Mouse (Mus musculus) right cerebral cortex, postnatal 25 days (tissue): ENCODE measurements around the gene Plxnb1.

Experiments
- DNase-seq: peaks from one replicate; pipeline ENCODE4 v3.0.0; 2022

Plxnb1 gene

DNA sequence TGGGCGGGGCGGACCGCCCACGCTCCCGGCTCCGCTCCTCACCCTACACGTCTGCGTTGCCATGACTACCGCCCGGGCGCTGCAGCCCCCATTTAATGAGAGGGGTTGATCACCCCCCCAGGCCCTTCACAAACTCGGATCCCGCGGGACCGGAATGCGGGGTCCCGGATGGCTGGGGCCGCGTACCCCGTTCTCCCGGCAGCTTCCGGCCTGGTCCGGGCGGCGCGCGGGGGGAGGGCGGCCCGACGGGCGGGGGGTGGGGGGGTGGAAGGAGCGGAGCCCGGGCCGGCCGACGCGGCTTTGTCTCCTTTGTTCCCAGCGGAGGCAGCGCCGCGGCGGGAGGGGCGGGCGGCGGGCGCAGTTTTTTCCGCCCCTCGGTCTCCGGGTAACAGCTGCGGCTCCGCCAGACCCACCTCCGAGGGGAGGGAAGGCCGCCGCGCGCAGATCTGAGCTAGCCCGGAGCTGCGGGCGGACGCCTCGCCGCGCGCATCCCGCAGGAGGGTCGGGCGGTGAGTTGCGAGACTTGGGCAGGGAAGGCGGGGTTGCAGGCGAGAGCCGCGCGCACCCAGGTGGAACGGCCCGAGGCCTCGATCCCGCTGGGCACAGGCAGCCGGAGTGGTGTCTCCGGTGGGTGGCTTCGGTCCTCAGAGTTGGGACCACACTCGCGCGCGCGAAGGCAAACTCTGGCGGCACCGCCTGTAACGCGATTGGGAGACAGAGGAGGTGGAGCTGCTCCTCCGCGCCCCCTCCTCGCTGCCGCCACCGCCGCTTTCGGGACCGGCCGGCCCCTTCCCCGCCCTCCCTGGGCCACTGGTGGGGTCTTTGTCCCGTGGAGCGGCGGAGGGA, at the start of gene Plxnb1:
Plxnb1 (plus strand) TSS at position 253 of the 846 bp plus-strand sequence.
- peak; percentile 79 for DNase-seq

- DNase-seq = no peak
Measured at GRCm38 (mm10) chr9:109046306-109046705, 48.9 kb upstream of the Plxnb1 start.

DNA sequence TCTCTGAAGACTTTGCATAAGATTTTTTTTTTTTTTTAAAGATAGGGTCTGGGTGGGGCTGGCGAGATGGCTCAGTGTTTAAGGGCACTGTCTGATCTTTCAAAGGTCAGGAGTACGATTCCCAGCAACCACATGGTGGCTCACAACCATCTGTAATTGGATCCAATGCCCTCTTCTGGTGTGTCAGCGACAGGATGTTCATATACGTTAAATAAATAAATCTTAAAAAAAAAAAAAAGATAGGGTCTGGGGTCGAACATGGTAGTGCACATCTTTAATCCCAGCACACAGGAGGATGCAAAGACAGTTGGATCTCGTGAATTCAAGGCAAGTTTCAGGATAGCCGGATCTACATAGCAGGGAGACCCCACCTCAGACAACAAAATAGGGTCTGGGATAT, 45.9 kb upstream of the Plxnb1 start:
- DNase-seq = no peak

- DNase-seq = no peak
Measured at GRCm38 (mm10) chr9:109049996-109050673, 45.1 kb upstream of the Plxnb1 start.

- DNase-seq = no peak
Measured at GRCm38 (mm10) chr9:109050674-109050997, 44.6 kb upstream of the Plxnb1 start.

- no peak for DNase-seq
Measured at GRCm38 (mm10) chr9:109051011-109051501, 44.1 kb upstream of the Plxnb1 start.

GRCm38 (mm10) chr9:109051651-109052489, 43.3 kb upstream of the Plxnb1 start:
- no peak for DNase-seq

DNA sequence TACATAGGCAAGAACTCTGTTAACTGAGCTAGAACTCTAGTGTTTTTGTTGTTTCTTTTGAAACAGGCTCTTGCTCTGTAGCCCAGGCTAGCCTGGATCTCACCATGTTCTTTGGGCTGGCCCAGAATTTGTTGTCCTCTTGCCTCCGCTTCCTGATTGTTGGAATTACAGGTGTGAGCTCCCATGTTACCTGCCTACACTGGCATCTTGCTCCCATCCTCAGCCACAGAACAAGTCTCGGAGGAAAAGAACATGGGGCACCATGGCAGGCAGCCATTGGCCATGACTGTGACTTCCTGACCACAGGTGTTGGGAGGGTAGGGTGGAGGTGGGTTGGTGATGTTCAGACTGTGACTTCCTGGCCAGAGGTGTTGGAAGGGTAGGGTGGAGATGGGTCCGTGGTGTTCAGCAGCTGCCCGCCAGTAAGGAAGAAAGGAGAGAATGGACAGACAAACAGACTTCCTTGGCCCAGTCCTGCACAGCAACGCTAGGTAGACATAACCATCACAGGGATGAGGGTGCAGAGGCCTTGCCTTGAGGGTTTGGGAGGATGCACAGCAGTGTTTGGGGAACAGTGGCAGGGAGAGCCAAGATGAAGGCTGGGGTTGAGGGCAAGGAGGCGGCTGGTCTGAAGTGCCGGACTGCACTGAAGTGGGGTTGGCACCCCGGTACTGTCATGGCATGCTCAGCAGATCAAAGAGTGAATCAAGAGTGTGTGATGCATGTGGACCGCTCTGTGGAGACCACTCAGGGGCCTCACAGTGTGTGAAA, 42.5 kb upstream of the Plxnb1 start:
- DNase-seq = no peak

DNA sequence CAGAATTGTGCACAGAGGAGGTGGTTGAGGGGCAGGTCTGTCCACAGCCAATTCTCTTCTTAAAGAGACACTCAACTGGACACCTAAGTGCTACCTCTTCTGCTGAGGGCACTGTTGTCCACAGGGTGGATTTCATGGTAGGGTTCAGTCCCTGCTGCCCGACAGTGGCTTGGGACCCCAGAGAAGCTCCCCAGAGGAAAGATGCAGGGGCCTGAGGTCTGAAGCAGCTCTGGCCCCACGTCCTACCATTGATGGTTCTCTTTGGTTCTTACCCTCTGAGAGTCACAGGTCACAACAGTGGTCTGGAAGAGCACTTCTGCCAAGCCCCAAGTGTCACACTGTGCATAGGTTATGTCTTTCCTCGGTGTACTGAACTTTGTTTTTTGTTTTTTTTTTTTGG, 41.8 kb upstream of the Plxnb1 start:
- DNase-seq = no peak

GRCm38 (mm10) chr9:109053851-109054250, 41.3 kb upstream of the Plxnb1 start:
- no peak for DNase-seq

- peak; percentile 78 for DNase-seq
Measured at GRCm38 (mm10) chr9:109054712-109055111, 40.5 kb upstream of the Plxnb1 start.

DNA sequence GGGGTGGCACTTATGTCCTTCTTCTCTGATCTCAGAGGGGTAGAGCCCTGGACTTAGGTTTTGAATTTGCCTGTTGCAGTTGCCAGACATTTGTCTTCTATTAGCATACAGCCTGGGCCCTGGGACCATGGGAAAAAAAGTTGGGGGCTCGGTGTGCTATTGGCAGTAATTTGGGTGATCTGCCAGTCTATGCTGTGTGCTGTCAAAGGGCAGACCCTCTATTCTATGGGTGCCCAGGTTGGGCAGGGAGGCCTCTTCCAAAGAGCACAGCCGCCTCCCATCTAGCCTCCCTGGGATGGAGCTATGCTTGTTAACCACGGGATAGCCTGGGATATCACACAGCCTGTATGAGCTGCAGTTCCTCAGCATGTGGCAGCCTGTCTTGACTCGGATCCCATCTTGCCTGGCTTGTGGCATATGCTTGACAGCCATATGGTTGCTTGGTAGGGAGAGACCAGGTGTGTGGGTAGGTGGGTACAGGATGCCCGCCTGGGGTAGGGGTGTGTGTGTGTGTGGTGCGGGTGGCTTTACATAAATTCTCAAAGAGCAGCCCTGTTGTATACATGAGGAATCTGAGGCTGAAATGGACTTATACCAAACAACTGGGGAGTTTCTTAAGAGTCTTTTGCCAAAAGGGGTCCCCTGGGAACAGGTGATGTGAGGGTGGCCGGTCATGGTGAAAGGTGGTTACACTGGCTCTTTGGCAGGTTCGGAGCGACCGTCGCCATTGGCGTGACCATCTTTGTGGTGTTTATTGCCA, 39.7 kb upstream of the Plxnb1 start:
- DNase-seq = no peak

DNA sequence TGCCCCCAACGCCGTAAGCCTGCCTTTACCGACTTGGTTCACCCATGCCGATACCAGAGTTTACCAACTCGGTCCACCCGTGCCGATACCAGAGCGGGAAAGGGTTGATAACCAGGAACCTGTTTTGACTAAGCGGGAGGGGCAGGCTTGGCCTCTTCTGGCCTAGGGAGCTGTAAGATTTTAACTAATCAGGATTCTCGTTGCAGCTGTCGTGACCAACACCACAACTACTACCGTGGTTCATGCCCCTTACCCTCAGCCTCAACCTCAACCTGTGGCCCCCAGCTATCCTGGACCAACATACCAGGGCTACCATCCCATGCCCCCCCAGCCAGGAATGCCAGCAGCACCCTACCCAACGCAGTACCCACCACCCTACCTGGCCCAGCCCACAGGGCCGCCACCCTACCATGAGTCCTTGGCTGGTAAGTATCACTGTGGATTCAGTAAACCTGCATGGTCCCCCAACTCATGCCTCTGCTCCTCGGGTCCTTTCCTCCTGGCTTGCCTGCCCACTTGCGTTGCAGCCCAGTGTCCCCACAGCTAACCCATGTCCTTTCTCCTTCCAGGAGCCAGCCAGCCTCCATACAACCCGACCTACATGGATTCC, 39.0 kb upstream of the Plxnb1 start:
- no peak for DNase-seq

GRCm38 (mm10) chr9:109056916-109057315, 38.3 kb upstream of the Plxnb1 start:
- DNase-seq = no peak

DNA sequence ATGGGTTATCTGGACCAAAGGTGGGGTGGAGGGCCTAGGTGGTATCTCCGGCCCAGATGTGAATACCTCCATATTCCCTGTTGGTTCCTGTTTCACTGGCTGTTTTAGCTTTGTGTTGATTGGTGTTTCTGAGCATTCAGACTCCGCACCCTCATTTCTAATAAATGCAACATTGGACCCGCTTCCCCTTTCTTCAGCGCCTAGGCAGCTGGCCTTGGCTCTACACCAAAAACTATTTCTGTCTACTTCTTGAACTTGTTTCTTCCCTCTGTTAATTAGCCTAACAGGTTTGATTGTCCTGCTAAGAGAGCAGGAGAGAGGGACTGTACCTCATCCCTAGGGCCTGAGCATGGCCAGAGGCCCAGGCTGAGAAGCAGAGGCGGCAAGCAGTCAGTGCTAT, 37.6 kb upstream of the Plxnb1 start:
- DNase-seq = no peak

DNA sequence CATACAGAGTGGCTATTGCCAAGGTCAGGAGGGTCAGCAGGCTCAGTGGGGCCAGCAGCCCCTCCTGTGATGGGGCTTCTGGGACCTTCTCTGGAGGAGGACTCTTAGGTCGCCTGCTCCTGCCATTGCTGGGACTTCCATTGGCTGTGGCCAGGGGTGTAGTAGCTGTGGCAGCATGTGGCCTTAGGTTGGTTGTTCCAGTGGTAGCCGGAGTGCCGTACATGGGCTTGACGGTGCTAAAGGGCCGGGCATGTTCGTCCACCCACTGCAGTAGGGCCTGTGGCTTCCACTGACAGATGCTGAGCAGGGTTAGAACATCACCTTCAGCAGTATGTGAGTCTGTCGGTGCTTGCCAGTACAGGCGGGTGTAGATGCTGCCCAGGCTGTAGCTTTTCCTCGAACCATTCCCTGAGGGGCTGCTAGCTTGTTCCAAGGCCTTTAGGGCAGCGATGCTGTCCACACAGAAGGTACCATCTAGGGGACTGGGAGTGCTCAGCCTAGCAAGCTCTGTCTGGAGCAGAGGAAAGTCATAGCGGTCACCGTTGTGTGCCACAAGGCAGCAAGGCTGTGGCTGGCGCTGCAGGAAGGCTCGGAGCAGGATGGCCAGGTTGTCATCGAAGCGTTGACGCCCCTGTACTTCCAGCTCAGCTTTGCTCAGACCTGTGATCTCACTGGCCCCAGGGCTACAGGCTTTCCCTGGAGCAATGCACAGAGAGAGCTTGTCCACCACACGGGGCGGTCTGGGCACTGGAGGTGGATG, 37.0 kb upstream of the Plxnb1 start:
- no peak for DNase-seq

- peak; percentile 86 for DNase-seq
Measured at GRCm38 (mm10) chr9:109059136-109059903, 35.9 kb upstream of the Plxnb1 start, which contains the start of gene Trex1. Gene Trex1, minus strand, starts transcription at chr9:109059734.

DNA sequence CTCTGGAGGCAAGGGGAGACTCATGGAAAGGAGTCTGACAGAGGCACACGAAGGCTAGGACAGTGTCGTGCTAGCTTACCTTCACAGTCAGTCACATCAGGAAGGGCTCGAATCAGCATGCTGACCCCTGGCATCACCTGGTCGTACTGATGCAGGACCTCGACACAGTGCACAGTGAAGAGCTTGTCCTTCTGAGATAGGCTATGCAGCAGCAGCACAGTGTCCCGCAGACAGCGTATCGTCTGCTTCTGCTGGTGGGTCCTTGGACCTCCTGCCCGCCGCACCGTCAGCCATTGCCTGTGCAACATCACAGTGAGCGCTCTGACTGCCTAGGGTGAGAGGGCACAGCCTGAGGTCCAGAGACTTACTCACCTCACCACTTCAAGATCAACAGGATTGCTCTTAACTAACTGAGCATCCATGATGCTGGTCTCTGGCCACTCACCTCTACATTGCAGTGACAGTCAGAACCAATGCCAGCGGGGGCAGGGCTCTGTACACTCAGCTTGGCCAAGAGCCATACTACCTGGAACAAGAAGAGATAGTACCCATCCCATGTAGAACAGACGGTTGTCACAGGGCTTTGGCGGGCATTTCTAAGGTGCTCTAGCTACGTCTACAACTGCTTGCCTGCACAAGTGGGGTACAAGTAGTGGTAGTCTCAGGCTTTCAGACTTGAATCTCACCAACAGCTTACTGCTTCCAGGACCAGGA, 34.8 kb upstream of the Plxnb1 start:
- DNase-seq = no peak

DNA sequence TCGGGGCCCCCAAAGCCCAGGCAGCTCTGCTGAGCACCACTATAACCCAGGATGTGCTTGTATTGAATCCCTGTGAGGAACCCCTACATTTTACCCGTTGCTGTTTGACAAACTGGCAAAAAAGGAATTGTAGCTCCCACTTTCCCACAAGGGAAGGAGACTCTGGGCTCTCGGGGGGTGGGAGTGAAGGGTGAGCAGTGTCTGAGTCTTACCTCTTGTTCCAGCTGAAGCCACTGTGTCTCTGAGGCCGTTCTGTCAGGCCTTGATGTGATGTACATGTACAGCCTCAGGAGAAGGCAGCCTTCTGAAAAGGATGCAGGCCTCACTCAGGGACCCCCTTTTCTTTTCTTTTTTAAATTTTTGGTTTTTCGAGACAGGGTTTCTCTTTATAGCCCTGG, 34.3 kb upstream of the Plxnb1 start:
- no peak for DNase-seq
